Mouse (Mus musculus) stomach, postnatal 0 days (tissue): Measurements from ENCODE around the gene Arid1b. TPM values are rescaled to one million over a fixed set of nuclear protein-coding genes. Genes with fewer than 3 reads are reported as not detected.

Source experiments
- ATAC-seq: fragments of 200-750 bp; cut with Nextera tagmentation; 2 replicates; pipeline ENCODE4 v1.8.0; 2017; ENCODE audit not compliant: low FRiP score, low TSS enrichment
- DNase-seq: peaks from one replicate; pipeline ENCODE4 v3.0.0-alpha.2; 2016; ENCODE audit warnings: low spot score
- H3K27ac ChIP-seq: fragments of 300-500 bp; sonication (generic); replicated peaks from 2 replicates; pipeline ENCODE4 v1.5.1; 2014; ENCODE audit warnings: mild to moderate bottlenecking, control low read depth
- H3K27me3 ChIP-seq: fragments of 300-500 bp; sonication (generic); 2 replicates; pipeline ENCODE4 v1.6.1; 2014; ENCODE audit warnings: low read length; ENCODE audit not compliant: control insufficient read depth, insufficient read depth
- H3K36me3 ChIP-seq: fragments of 300-500 bp; sonication (generic); 2 replicates; pipeline ENCODE4 v1.6.1; 2014; ENCODE audit warnings: low read length, mixed read lengths; ENCODE audit not compliant: control insufficient read depth, insufficient read depth
- H3K4me1 ChIP-seq: fragments of 300-500 bp; sonication (generic); replicated peaks from 2 replicates; pipeline ENCODE4 v1.6.1; 2014; ENCODE audit warnings: antibody characterized with exemption; ENCODE audit not compliant: control insufficient read depth, insufficient read depth
- H3K4me2 ChIP-seq: fragments of 300-500 bp; sonication (generic); replicated peaks from 2 replicates; pipeline ENCODE4 v1.6.1; 2014; ENCODE audit warnings: low read depth, mild to moderate bottlenecking, control low read depth, moderate library complexity
- H3K4me3 ChIP-seq: fragments of 300-500 bp; sonication (generic); 2 replicates; pipeline ENCODE4 v1.5.1; 2014; ENCODE audit warnings: low read depth, low read length, control low read depth
- H3K9ac ChIP-seq: fragments of 300-500 bp; sonication (generic); 2 replicates; pipeline ENCODE4 v1.6.1; 2014; ENCODE audit warnings: mild to moderate bottlenecking, low read length, control low read depth, mixed read lengths
- H3K9me3 ChIP-seq: fragments of 300-500 bp; sonication (generic); 2 replicates; pipeline ENCODE4 v1.6.1; 2016; ENCODE audit warnings: low read length; ENCODE audit not compliant: control insufficient read depth
- CTCF ChIP-seq: IDR thresholded peaks from 2 replicates; pipeline ENCODE4 v1.5.1; 2016; ENCODE audit warnings: antibody characterized with exemption, low read depth, mild to moderate bottlenecking, moderate library complexity
- EP300 ChIP-seq: optimal IDR thresholded peaks from 2 replicates; pipeline ENCODE3; 2016; ENCODE audit warnings: antibody characterized with exemption
- WGBS: fragments of 180-500 bp; shearing (Covaris S2); extraction: QIAGEN DNeasy Blood & Tissue Kit; methylation state at CpG from one replicate; pipeline ENCODE4 v1.1.7; 2014; 5-methylcytosine and 5-hydroxymethylcytosine counted together
- polyA plus RNA-seq: library from polyadenylated mRNA; unstranded; fragments of >200 nt; fragmentation: Nextera tagmentation; extraction: Ambion mirVana; gene quantifications from 2 replicates; pipeline ENCODE4 v1.2.1, GENCODE M21; 2015

Arid1b gene
- polyA plus RNA-seq, 1 experiment from 2014 or later, result 5.6 TPM

GRCm38 (mm10) chr17:5215352-5215751, 221.2 kb downstream of the Arid1b start:
- ATAC-seq (0 out of 2 replicates have a peak, but pooled peaks have one; percentile 27), DNase-seq (no peak)
- no peak overlapping the region for H3K4me3 ChIP-seq
- H3K27me3 ChIP-seq, result no peaks in the 10 kb centered on the region
- no peak overlapping the region for H3K27ac ChIP-seq
- H3K4me1 ChIP-seq, result peaks cover 9% of the 10 kb centered on the region
- no peak overlapping the region for H3K4me2 ChIP-seq
- no peak for TF ChIP-seq CTCF
- no peak for TF ChIP-seq EP300
- H3K9me3 ChIP-seq, result no peaks in the 10 kb centered on the region
- 76% methylated on average over 4 of the region's 4 CpGs for WGBS
- H3K9ac ChIP-seq, result no peak overlapping the region
- no peaks in the 10 kb centered on the region for H3K36me3 ChIP-seq

- peak; percentile 80 for ATAC-seq
- H3K9ac ChIP-seq, result no peak overlapping the region
- 58% methylated on average over 10 of the region's 10 CpGs for WGBS
- peak overlapping the region; percentile 13; the same call in 1 of the 2 replicates for H3K27ac ChIP-seq
- H3K4me3 ChIP-seq, result no peak overlapping the region
- no peak overlapping the region for H3K4me2 ChIP-seq
- H3K27me3 ChIP-seq, result no peaks in the 10 kb centered on the region
- H3K36me3 ChIP-seq, result no peaks in the 10 kb centered on the region
- peaks cover 20% of the 10 kb centered on the region for H3K4me1 ChIP-seq
- TF ChIP-seq EP300, result no peak
- TF ChIP-seq CTCF, result no peak
- peak; percentile 80 for DNase-seq
- no peaks in the 10 kb centered on the region for H3K9me3 ChIP-seq
Measured at GRCm38 (mm10) chr17:5216965-5217546, 222.9 kb downstream of the Arid1b start.

- Histone ChIP-seq H3K27ac (no peak overlapping the region), H3K4me3 (no peak overlapping the region), H3K36me3 (no peaks in the 10 kb centered on the region), H3K9me3 (no peaks in the 10 kb centered on the region), H3K9ac (no peak overlapping the region), H3K27me3 (no peaks in the 10 kb centered on the region), H3K4me2 (no peak overlapping the region), H3K4me1 (peaks cover 19% of the 10 kb centered on the region)
- no peak for DNase-seq
- WGBS, result 66% methylated on average over 9 of the region's 9 CpGs
- TF ChIP-seq EP300 (no peak), CTCF (peak; percentile 57)
- no peak for ATAC-seq
Measured at GRCm38 (mm10) chr17:5217852-5218845, 224.0 kb downstream of the Arid1b start.

GRCm38 (mm10) chr17:5218955-5219557, 224.9 kb downstream of the Arid1b start:
- H3K27me3 ChIP-seq, result no peaks in the 10 kb centered on the region

GRCm38 (mm10) chr17:5221041-5221440, 226.9 kb downstream of the Arid1b start:
- WGBS, result 31% methylated on average over 8 of the region's 8 CpGs
- no peak overlapping the region for H3K9ac ChIP-seq
- H3K4me2 ChIP-seq, result no peak overlapping the region
- ATAC-seq (peak; percentile 53), DNase-seq (no peak)
- peaks cover 19% of the 10 kb centered on the region for H3K4me1 ChIP-seq
- TF ChIP-seq CTCF (no peak), EP300 (no peak)
- peak overlapping the region; percentile 58; the same call in 1 of the 2 replicates for H3K27ac ChIP-seq
- no peak overlapping the region for H3K4me3 ChIP-seq
- H3K9me3 ChIP-seq, result no peaks in the 10 kb centered on the region
- H3K36me3 ChIP-seq, result no peaks in the 10 kb centered on the region
- H3K27me3 ChIP-seq, result no peaks in the 10 kb centered on the region

More at GRCm38 (mm10) chr17:5218955-5219557, 224.9 kb downstream of the Arid1b start:
- no peak overlapping the region for H3K9ac ChIP-seq
- DNase-seq (no peak), ATAC-seq (no peak)
- no peaks in the 10 kb centered on the region for H3K9me3 ChIP-seq
- no peaks in the 10 kb centered on the region for H3K36me3 ChIP-seq
- peaks cover 19% of the 10 kb centered on the region for H3K4me1 ChIP-seq
- H3K27ac ChIP-seq, result no peak overlapping the region
- TF ChIP-seq CTCF (no peak), EP300 (no peak)
- no peak overlapping the region for H3K4me3 ChIP-seq
- no peak overlapping the region for H3K4me2 ChIP-seq
- WGBS, result 59% methylated on average over 6 of the region's 6 CpGs
